Mouse (Mus musculus): ENCODE measurements around the gene Fermt3. TPM values are rescaled to one million over a fixed set of nuclear protein-coding genes. Genes with fewer than 3 reads are reported as not detected.
"Not testable (repeated sequence)": the region's sequence is repeated elsewhere in the genome, so short reads cannot be mapped to it uniquely, and the experiment has no call there.

Gene Fermt3
- polyA plus RNA-seq, 1 experiment from 2014 or later, result 147 TPM

GRCm38 (mm10) chr19:7056248-7057087, 37.2 kb upstream of the Fermt3 start, which contains the start of gene Macrod1:
TSS of gene Macrod1 (plus strand) at chr19:7056810.
- peak; percentile 79 for ATAC-seq
- Histone ChIP-seq H3K36me3 (no peaks in the 10 kb centered on the region), H3K27ac (0 out of 2 replicates have a peak within 1 kb of the TSS, but pooled peaks have one; percentile 30), H3K9ac (peak within 1 kb of the TSS; percentile 80), H3K4me1 (peaks cover 39% of the 10 kb centered on the region), H3K27me3 (replicated peaks) (peaks cover 26% of the 10 kb centered on the region), H3K4me3 (peak within 1 kb of the TSS; percentile 75), H3K4me2 (peak within 1 kb of the TSS; percentile 100), H3K9me3 (replicated peaks) (no peaks in the 10 kb centered on the region)
- 1% methylated on average over 71 of the region's 72 CpGs for WGBS (ENCODE audit: insufficient replicate concordance)

- H3K27me3 ChIP-seq (replicated peaks), result peaks cover 26% of the 10 kb centered on the region
- 38% methylated on average over 3 of the region's 3 CpGs for WGBS (ENCODE audit: insufficient replicate concordance)
- no peak overlapping the region for H3K4me3 ChIP-seq
- no peak for ATAC-seq
- H3K36me3 ChIP-seq, result no peaks in the 10 kb centered on the region
- peaks cover 37% of the 10 kb centered on the region for H3K4me1 ChIP-seq
- H3K9ac ChIP-seq, result no peak overlapping the region
- no peak overlapping the region for H3K4me2 ChIP-seq
- no peak overlapping the region for H3K27ac ChIP-seq
- H3K9me3 ChIP-seq (replicated peaks), result no peaks in the 10 kb centered on the region; the same call in 1 of the 2 replicates
Measured at GRCm38 (mm10) chr19:7055173-7055572, 35.9 kb upstream of the Fermt3 start.

- ATAC-seq, result no peak
- 64% methylated on average over 10 of the region's 10 CpGs for whole genome bisulfite sequencing (ENCODE audit: insufficient replicate concordance)
- peaks cover 37% of the 10 kb centered on the region for H3K4me1 ChIP-seq
- no peak overlapping the region for H3K4me3 ChIP-seq
- H3K27me3 ChIP-seq (replicated peaks), result peaks cover 26% of the 10 kb centered on the region
- H3K36me3 ChIP-seq, result no peaks in the 10 kb centered on the region
- H3K27ac ChIP-seq, result no peak overlapping the region
- H3K9ac ChIP-seq, result no peak overlapping the region
- no peaks in the 10 kb centered on the region; the same call in 1 of the 2 replicates for H3K9me3 ChIP-seq (replicated peaks)
- H3K4me2 ChIP-seq, result no peak overlapping the region
Measured at GRCm38 (mm10) chr19:7054772-7055171, 35.5 kb upstream of the Fermt3 start.

GRCm38 (mm10) chr19:7053382-7053781, 34.1 kb upstream of the Fermt3 start:
- not testable (repeated sequence) for H3K4me3 ChIP-seq; H3K36me3 ChIP-seq; ATAC-seq; H3K27ac ChIP-seq; H3K9ac ChIP-seq; H3K9me3 ChIP-seq (replicated peaks); H3K4me2 ChIP-seq
- WGBS (ENCODE audit: insufficient replicate concordance), result 74% methylated on average over 4 of the region's 4 CpGs
- peaks cover 35% of the 10 kb centered on the region for H3K4me1 ChIP-seq
- H3K27me3 ChIP-seq (replicated peaks), result peaks cover 16% of the 10 kb centered on the region

GRCm38 (mm10) chr19:7044706-7045105, 25.4 kb upstream of the Fermt3 start:
- no peak for ATAC-seq
- H3K4me2 ChIP-seq, result no peak overlapping the region
- no peak overlapping the region for H3K9ac ChIP-seq
- 48% methylated on average over 4 of the region's 4 CpGs for WGBS (ENCODE audit: insufficient replicate concordance)
- peaks cover 11% of the 10 kb centered on the region for H3K4me1 ChIP-seq
- no peaks in the 10 kb centered on the region for H3K36me3 ChIP-seq
- H3K27me3 ChIP-seq (replicated peaks), result no peaks in the 10 kb centered on the region
- H3K9me3 ChIP-seq (replicated peaks), result no peaks in the 10 kb centered on the region
- H3K27ac ChIP-seq, result no peak overlapping the region
- no peak overlapping the region for H3K4me3 ChIP-seq

- Histone ChIP-seq H3K9me3 (replicated peaks) (no peaks in the 10 kb centered on the region), H3K4me1 (peaks cover 11% of the 10 kb centered on the region), H3K36me3 (no peaks in the 10 kb centered on the region), H3K27me3 (replicated peaks) (no peaks in the 10 kb centered on the region), H3K9ac (no peak overlapping the region), H3K4me3 (no peak overlapping the region), H3K27ac (no peak overlapping the region), H3K4me2 (no peak overlapping the region)
- ATAC-seq, result no peak
- WGBS (ENCODE audit: insufficient replicate concordance), result 59% methylated on average over 4 of the region's 4 CpGs
Measured at GRCm38 (mm10) chr19:7044279-7044678, 25.0 kb upstream of the Fermt3 start.

GRCm38 (mm10) chr19:7041171-7041570, 21.9 kb upstream of the Fermt3 start:
- H3K27ac ChIP-seq, result peak overlapping the region; percentile 95
- no peak for ATAC-seq
- WGBS (ENCODE audit: insufficient replicate concordance), result 89% methylated on average over 2 of the region's 2 CpGs
- no peaks in the 10 kb centered on the region for H3K27me3 ChIP-seq (replicated peaks)
- H3K4me1 ChIP-seq, result peaks cover 39% of the 10 kb centered on the region
- H3K4me2 ChIP-seq, result peak overlapping the region; percentile 94
- peaks cover 20% of the 10 kb centered on the region for H3K36me3 ChIP-seq
- H3K9ac ChIP-seq, result peak overlapping the region; percentile 86
- no peaks in the 10 kb centered on the region for H3K9me3 ChIP-seq (replicated peaks)
- H3K4me3 ChIP-seq, result peak overlapping the region; percentile 70

GRCm38 (mm10) chr19:7040637-7041130, 21.4 kb upstream of the Fermt3 start:
- Histone ChIP-seq H3K36me3 (peaks cover 23% of the 10 kb centered on the region), H3K9ac (peak overlapping the region; percentile 86), H3K27ac (peak overlapping the region; percentile 95), H3K4me3 (peak overlapping the region; percentile 70), H3K4me1 (peaks cover 39% of the 10 kb centered on the region), H3K9me3 (replicated peaks) (no peaks in the 10 kb centered on the region), H3K4me2 (peak overlapping the region; percentile 94), H3K27me3 (replicated peaks) (no peaks in the 10 kb centered on the region)
- no peak for ATAC-seq
- 13% methylated on average over 13 of the region's 13 CpGs for whole genome bisulfite sequencing (ENCODE audit: insufficient replicate concordance)

GRCm38 (mm10) chr19:7039841-7040636, 20.8 kb upstream of the Fermt3 start, which contains the start of gene Stip1:
TSS of gene Stip1 (minus strand) at chr19:7039967.
- Histone ChIP-seq H3K4me1 (peaks cover 39% of the 10 kb centered on the region), H3K9ac (peak within 1 kb of the TSS; percentile 99), H3K27me3 (replicated peaks) (no peaks in the 10 kb centered on the region), H3K9me3 (replicated peaks) (no peaks in the 10 kb centered on the region), H3K4me2 (peak within 1 kb of the TSS; percentile 94), H3K4me3 (peak within 1 kb of the TSS; percentile 96), H3K27ac (peak within 1 kb of the TSS; percentile 95), H3K36me3 (peaks cover 30% of the 10 kb centered on the region)
- under 1% methylated on average over 49 of the region's 49 CpGs for WGBS (ENCODE audit: insufficient replicate concordance)
- peak; percentile 97 for ATAC-seq

- peak; percentile 11 for ATAC-seq
- WGBS (ENCODE audit: insufficient replicate concordance), result 1% methylated on average over 35 of the region's 35 CpGs
Measured at GRCm38 (mm10) chr19:7039088-7039720, 19.9 kb upstream of the Fermt3 start.

GRCm38 (mm10) chr19:7034006-7034405, 14.7 kb upstream of the Fermt3 start:
- Histone ChIP-seq H3K4me2 (no peak overlapping the region), H3K9me3 (replicated peaks) (no peaks in the 10 kb centered on the region), H3K9ac (no peak overlapping the region), H3K36me3 (peaks cover 89% of the 10 kb centered on the region), H3K4me1 (peaks cover 27% of the 10 kb centered on the region), H3K27ac (no peak overlapping the region), H3K4me3 (no peak overlapping the region), H3K27me3 (replicated peaks) (no peaks in the 10 kb centered on the region)
- 86% methylated on average over 5 of the region's 5 CpGs for WGBS (ENCODE audit: insufficient replicate concordance)
- no peak for ATAC-seq

More at GRCm38 (mm10) chr19:7039088-7039720, 19.9 kb upstream of the Fermt3 start:
- Histone ChIP-seq H3K36me3 (peaks cover 38% of the 10 kb centered on the region), H3K4me3 (peak overlapping the region; percentile 96), H3K27me3 (replicated peaks) (no peaks in the 10 kb centered on the region), H3K9me3 (replicated peaks) (no peaks in the 10 kb centered on the region), H3K27ac (peak overlapping the region; percentile 95), H3K4me2 (peak overlapping the region; percentile 82), H3K4me1 (peaks cover 39% of the 10 kb centered on the region), H3K9ac (peak overlapping the region; percentile 99)
